Mouse (Mus musculus) megakaryocyte, embryonic 14.5 days (primary cell): ENCODE measurements at regions not wholly inside any gene's neighbourhood (a gene's known extent, or its start where the extent isn't known, plus 50 kb on each side); places are given as distances from the start of the nearest gene placed in this dataset.

Source experiments
- FLI1 ChIP-seq: IDR thresholded peaks from 2 replicates; pipeline ENCODE4 v1.6.1; 2012; ENCODE audit warnings: low read length, inconsistent platforms, mixed read lengths
- GATA1 ChIP-seq: IDR thresholded peaks from 3 replicates; pipeline ENCODE4 v1.6.1; 2012; ENCODE audit warnings: mixed read lengths, low read length, inconsistent platforms, borderline replicate concordance

GRCm38 (mm10) chr4:124433506-124433905, 177.1 kb downstream of the 3100002H09Rik start:
- no peak for TF ChIP-seq GATA1
- TF ChIP-seq FLI1, result no peak
